Mouse (Mus musculus) bone marrow macrophage, adult 2 months (primary cell): ENCODE data around the gene Hnf4a.

Experiments
- CTCF ChIP-seq: IDR thresholded peaks from 2 replicates; pipeline ENCODE4 v1.5.1; 2012; ENCODE audit warnings: low read depth, mild to moderate bottlenecking, low read length, moderate library complexity
- POLR2A ChIP-seq: IDR thresholded peaks from 2 replicates; pipeline ENCODE4 v1.6.1; 2012; ENCODE audit warnings: mild to moderate bottlenecking, low read depth, low read length, borderline replicate concordance

GRCm38 (mm10) chr2:163492018-163492417 lies 14.6 kb upstream of the Hnf4a start, which contains the start of gene R3hdml:
- TF ChIP-seq POLR2A (no peak), CTCF (no peak)
